Mouse (Mus musculus) stomach, postnatal 0 days (tissue): ENCODE results near the gene Me3.

Experiments
- CTCF ChIP-seq: IDR thresholded peaks from 2 replicates; pipeline ENCODE4 v1.5.1; 2016; ENCODE audit warnings: antibody characterized with exemption, low read depth, mild to moderate bottlenecking, moderate library complexity
- EP300 ChIP-seq: optimal IDR thresholded peaks from 2 replicates; pipeline ENCODE3; 2016; ENCODE audit warnings: antibody characterized with exemption

GRCm38 (mm10) chr7:89700511-89700910, 68.3 kb downstream of the Me3 start:
- TF ChIP-seq CTCF (no peak), EP300 (no peak)
